Mouse (Mus musculus): ENCODE results near the gene Stxbp3.
A peak's percentile ranks its signal among the peaks of the same experiment; 100 is the strongest.
"Not testable (repeated sequence)": the region's sequence is repeated elsewhere in the genome, so short reads cannot be mapped to it uniquely, and the experiment has no call there.

Stxbp3 gene

GRCm38 (mm10) chr3:108857124-108857470, 16.8 kb upstream of the Stxbp3 start:
- DNase-seq (ENCODE audit: low read depth, low spot score), result no peak

GRCm38 (mm10) chr3:108856386-108857123, 16.2 kb upstream of the Stxbp3 start:
- peak; percentile 86 for DNase-seq (ENCODE audit: low read depth, low spot score)

- no peak for DNase-seq (ENCODE audit: low read depth, low spot score)
Observed at GRCm38 (mm10) chr3:108855864-108856263, 15.5 kb upstream of the Stxbp3 start.

- peak; percentile 28 for DNase-seq (ENCODE audit: low read depth, low spot score)
Observed at GRCm38 (mm10) chr3:108855371-108855770, 15.0 kb upstream of the Stxbp3 start.

GRCm38 (mm10) chr3:108853266-108853665, 12.9 kb upstream of the Stxbp3 start:
- DNase-seq (ENCODE audit: low read depth, low spot score), result no peak

- DNase-seq (ENCODE audit: low read depth, low spot score), result no peak
Observed at GRCm38 (mm10) chr3:108851996-108852697, 11.8 kb upstream of the Stxbp3 start.

- no peak for DNase-seq (ENCODE audit: low read depth, low spot score)
Observed at GRCm38 (mm10) chr3:108851554-108851953, 11.2 kb upstream of the Stxbp3 start.

GRCm38 (mm10) chr3:108851075-108851474, 10.7 kb upstream of the Stxbp3 start:
- DNase-seq (ENCODE audit: low read depth, low spot score), result no peak

- no peak for DNase-seq (ENCODE audit: low read depth, low spot score)
Observed at GRCm38 (mm10) chr3:108850506-108850905, 10.2 kb upstream of the Stxbp3 start.

GRCm38 (mm10) chr3:108846616-108847015, 6.3 kb upstream of the Stxbp3 start:
- no peak for DNase-seq (ENCODE audit: low read depth, low spot score)

GRCm38 (mm10) chr3:108844521-108844920, 4.2 kb upstream of the Stxbp3 start:
- DNase-seq (ENCODE audit: low read depth, low spot score), result no peak

GRCm38 (mm10) chr3:108844026-108844425, 3.7 kb upstream of the Stxbp3 start:
- DNase-seq (ENCODE audit: low read depth, low spot score), result no peak

- DNase-seq (ENCODE audit: low read depth, low spot score), result no peak
Observed at GRCm38 (mm10) chr3:108840716-108841054, 359 bp upstream of the Stxbp3 start.

- no peak for DNase-seq (ENCODE audit: low read depth, low spot score)
Observed at GRCm38 (mm10) chr3:108839647-108839999, 703 bp downstream of the Stxbp3 start.

- no peak for DNase-seq (ENCODE audit: low read depth, low spot score)
Observed at GRCm38 (mm10) chr3:108838980-108839379, 1.3 kb downstream of the Stxbp3 start.

- DNase-seq (ENCODE audit: low read depth, low spot score), result no peak
Observed at GRCm38 (mm10) chr3:108836931-108837330, 3.4 kb downstream of the Stxbp3 start.

- DNase-seq (ENCODE audit: low read depth, low spot score), result not testable (repeated sequence)
Observed at GRCm38 (mm10) chr3:108833717-108834116, 6.6 kb downstream of the Stxbp3 start.

GRCm38 (mm10) chr3:108831750-108832149, 8.6 kb downstream of the Stxbp3 start:
- DNase-seq (ENCODE audit: low read depth, low spot score), result no peak

GRCm38 (mm10) chr3:108830493-108830892, 9.8 kb downstream of the Stxbp3 start:
- peak; percentile 14 for DNase-seq (ENCODE audit: low read depth, low spot score)

GRCm38 (mm10) chr3:108815631-108816030, 24.7 kb downstream of the Stxbp3 start:
- DNase-seq (ENCODE audit: low read depth, low spot score), result no peak

- no peak for DNase-seq (ENCODE audit: low read depth, low spot score)
Observed at GRCm38 (mm10) chr3:108810747-108811263, 29.5 kb downstream of the Stxbp3 start.

GRCm38 (mm10) chr3:108805622-108806021, 34.7 kb downstream of the Stxbp3 start:
- DNase-seq (ENCODE audit: low read depth, low spot score), result no peak

- DNase-seq (ENCODE audit: low read depth, low spot score), result no peak
Observed at GRCm38 (mm10) chr3:108798375-108798774, 42.0 kb downstream of the Stxbp3 start.

Data from ES-CJ7 (cell line).